Mouse (Mus musculus): Measurements from ENCODE around the gene Thsd4.

- TF ChIP-seq CTCF (IDR thresholded peaks at IDR 0.05; ENCODE audit: extremely low read depth, insufficient read depth, low read length) (no peak), POLR2A (IDR thresholded peaks at IDR 0.05; ENCODE audit: extremely low read depth, insufficient read depth, low read length) (no peak)
These were observed 191.9 kb downstream of the Thsd4 start for GRCm38 (mm10) chr9:60329911-60330310.

Measured in cortical plate, adult 2 months (tissue).